ENCODE assay signal across 8 mouse cellular contexts in the genomic region with DNA sequence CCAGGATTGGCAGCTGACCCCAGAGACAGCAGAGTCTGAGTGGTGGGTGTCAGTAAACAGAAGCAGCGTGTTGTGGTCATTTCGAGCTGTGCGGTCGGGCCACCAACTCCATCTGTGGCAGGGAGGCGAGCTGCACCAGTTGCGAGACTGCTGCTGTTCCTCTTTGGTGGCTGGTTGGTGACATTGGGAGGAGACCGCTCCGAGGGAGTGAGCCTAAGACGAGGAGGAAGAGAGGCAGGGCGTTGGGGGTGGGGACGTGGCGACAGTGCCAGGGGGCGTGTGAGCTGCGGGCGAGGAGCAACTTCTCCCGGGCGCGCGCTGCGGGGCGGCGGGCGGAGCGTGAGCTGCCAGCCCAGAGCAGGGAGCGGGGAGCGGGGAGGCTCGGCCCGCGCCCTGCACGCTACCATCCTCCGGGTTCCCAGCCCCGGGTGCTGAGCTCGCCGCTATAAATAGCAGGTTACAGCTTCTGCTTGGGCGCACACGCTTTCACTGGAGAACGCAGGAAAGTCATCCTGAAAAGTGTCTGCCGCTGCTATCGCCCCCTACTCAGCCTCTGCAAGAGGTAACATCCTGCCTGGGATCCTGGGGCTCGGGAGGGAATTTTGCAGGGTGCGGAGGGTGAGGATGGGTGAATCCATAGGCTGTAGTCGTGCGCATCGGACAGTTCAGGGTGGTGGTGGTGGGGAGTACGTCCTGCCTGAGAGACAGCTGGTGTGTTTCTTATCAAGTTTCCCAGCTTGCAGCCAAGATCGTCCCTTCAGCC. TPM values are rescaled to one million over a fixed set of nuclear protein-coding genes. Genes with fewer than 3 reads are reported as not detected.
A peak's percentile ranks its signal among the peaks of the same experiment; 100 is the strongest.
DNase-seq lines count a peak whose midpoint lies in the region; ATAC-seq and TF ChIP-seq lines count a peak whose summit lies in the region.

Inpp4b (plus strand) TSS at position 321 of the 763 bp plus-strand sequence.

- peaks cover 5% of the 10 kb centered on the region for H3K4me1 ChIP-seq in hindbrain, embryonic 16.5 days (ENCODE audit: control insufficient read depth, insufficient read depth, low read depth, low read length)

- H3K4me3 ChIP-seq in gastrocnemius, adult 2 months: peak within 1 kb of the TSS; percentile 77
- H3K4me3 ChIP-seq in hindbrain, embryonic 16.5 days (ENCODE audit: low read length): peak within 1 kb of the TSS; percentile 72
- H3K4me3 ChIP-seq in macrophage (ENCODE audit: inconsistent target): peak within 1 kb of the TSS; percentile 29

- under 1% methylated on average over 45 of the region's 46 CpGs for WGBS in hindbrain, embryonic 16.5 days
- 2% methylated on average over 46 of the region's 46 CpGs for WGBS in macrophage (ENCODE audit: missing documents)

- H3K36me3 ChIP-seq in hindbrain, embryonic 16.5 days (ENCODE audit: control insufficient read depth, insufficient read depth, low read length): no peaks in the 10 kb centered on the region
- no peaks in the 10 kb centered on the region for H3K36me3 ChIP-seq in macrophage (ENCODE audit: inconsistent target)

- no peak for TF ChIP-seq CTCF in gastrocnemius, adult 2 months (IDR thresholded peaks at IDR 0.05)

- peak within 1 kb of the TSS; percentile 56 for H3K27ac ChIP-seq in gastrocnemius, adult 2 months
- peak within 1 kb of the TSS; percentile 81 for H3K27ac ChIP-seq in hindbrain, embryonic 16.5 days (ENCODE audit: low read depth, low read length)
- peak within 1 kb of the TSS; percentile 17; the same call in 1 of the 2 replicates for H3K27ac ChIP-seq in macrophage

- peak; percentile 45 for DNase-seq in WW6 (ENCODE audit: low read depth, low spot score)
- peak; percentile 86 to 90 for DNase-seq in cerebellum, postnatal 25 days
- DNase-seq in gastrocnemius, adult 2 months: peak; percentile 68
- peak; percentile 60 to 75 for DNase-seq in left cerebral cortex, adult 8-10 months (ENCODE audit: low spot score in 2 of 2)
- DNase-seq in retina, postnatal 7 days (ENCODE audit: low read depth, low spot score): peak; percentile 51
- DNase-seq in thymus, postnatal 4 days: peak; percentile 76

- H3K4me2 ChIP-seq in hindbrain, embryonic 16.5 days (ENCODE audit: low read length): peak within 1 kb of the TSS; percentile 97

- intact Hi-C loops in gastrocnemius, adult 2 months (cut with DNase I): no loop called here

- ATAC-seq in hindbrain, embryonic 16.5 days: peak; percentile 86

- peaks cover 2% of the 10 kb centered on the region; the same call in 1 of the 2 replicates for H3K9me3 ChIP-seq in hindbrain, embryonic 16.5 days (ENCODE audit: control insufficient read depth, low read length)

- H3K27me3 ChIP-seq in hindbrain, embryonic 16.5 days (replicated peaks; ENCODE audit: control insufficient read depth, insufficient read depth, low read length): no peaks in the 10 kb centered on the region

- H3K79me2 ChIP-seq in macrophage (ENCODE audit: inconsistent target): no peaks in the 10 kb centered on the region

- H3K9ac ChIP-seq in hindbrain, embryonic 16.5 days (ENCODE audit: low read depth, low read length): peak within 1 kb of the TSS; percentile 79

RNA-seq across cellular contexts. Expression of gene Inpp4b, which starts in this region (rescaled TPM):
- total RNA-seq in gastrocnemius, adult 2 months (2021): 10 to 100 TPM; 14.6 to 36.1 TPM
- polyA plus RNA-seq in hindbrain, embryonic 16.5 days (2015; fragmentation: Nextera tagmentation; extraction: Ambion mirVana): 11.7 and 13.6 TPM in 2 replicates
- 10 to 100 TPM; 11.3 to 14.2 (median 12.9) TPM for total RNA-seq in left cerebral cortex, adult 8-10 months (2022)
- total RNA-seq in macrophage (2018; cell fraction: chromatin; rRNA removed): 10 to 100 TPM in 10 of 26 experiments, 1 to 10 TPM in 15, under 1 TPM in 1; 0.63 to 22.2 (median 9.0) TPM
- total RNA-seq in macrophage (2018; cell fraction: cytosol; rRNA removed): 1 to 10 TPM in 16 of 26 experiments, under 1 TPM in 10; 0.65 to 3.5 (median 1.2) TPM
- 10 to 100 TPM in 6 of 26 experiments, 1 to 10 TPM in 20; 1.9 to 53.4 (median 5.6) TPM for total RNA-seq in macrophage (2018; cell fraction: nucleus; rRNA removed)
- polyA plus RNA-seq in macrophage (2018): 0.29 to 4.8 TPM (median 0.82 TPM) in 3 replicates

Comparison
In these comparisons a context has a peak if more than half of its experiments do, and no peak if none do; other contexts are left out.
1. Peak in every context shown above with its lines: DNase-seq, ATAC-seq, H3K4me3 ChIP-seq and H3K27ac ChIP-seq.
2. H3K27ac ChIP-seq: peak in every context shown above with its lines; median percentile 81 in hindbrain, embryonic 16.5 days; 56 in gastrocnemius, adult 2 months; 17 in macrophage.